Mouse (Mus musculus) urinary bladder, postnatal 10 days (tissue): ENCODE measurements around the gene Utrn.
A peak's percentile ranks its signal among the peaks of the same experiment; 100 is the strongest.

Experiments
- DNase-seq: peaks from one replicate; pipeline ENCODE4 v3.0.0; 2022; ENCODE audit warnings: low spot score

The Utrn gene

GRCm38 (mm10) chr10:12869029-12869671, at the start of gene Utrn:
Gene Utrn (minus strand): TSS chr10:12869365.
- peak; percentile 62 for DNase-seq

DNA sequence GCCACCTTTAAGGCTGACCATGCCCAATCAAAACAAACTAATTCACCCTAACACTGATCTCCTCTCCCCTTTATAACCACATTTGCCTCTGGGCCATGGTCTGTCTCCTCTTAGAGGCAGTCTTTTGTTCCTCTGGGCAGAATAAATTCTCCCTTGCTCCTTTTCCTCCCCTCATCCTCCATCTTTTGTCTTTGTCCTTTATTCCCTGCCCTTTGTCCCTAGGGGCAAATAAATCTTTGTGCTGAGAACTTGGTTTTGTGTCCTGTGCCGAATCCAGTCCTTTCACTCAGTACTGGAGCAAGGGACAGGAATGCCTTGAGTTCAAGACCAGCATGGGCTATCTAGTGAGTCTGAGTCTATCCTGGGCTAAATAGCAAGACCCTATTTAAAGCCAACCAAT, 48.5 kb upstream of the Utrn start:
- DNase-seq: no peak

DNA sequence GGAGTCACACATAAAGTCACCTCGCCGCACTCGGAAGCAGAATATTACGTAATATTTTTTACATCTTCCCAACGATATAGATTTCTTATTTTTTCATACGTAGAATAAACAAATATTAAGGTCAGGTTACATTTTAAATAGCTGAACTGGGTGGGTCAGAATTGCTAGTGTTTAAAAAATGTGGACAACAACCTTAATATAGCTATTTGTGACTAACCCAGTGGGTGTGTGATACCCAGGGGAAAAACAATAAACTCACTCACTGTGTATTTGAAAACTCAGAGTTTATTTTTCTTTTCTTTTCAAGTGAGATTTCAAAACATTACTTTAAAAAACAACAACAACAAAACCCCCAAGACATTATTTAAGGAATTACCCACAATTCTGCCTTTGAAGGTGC, 47.2 kb upstream of the Utrn start:
- DNase-seq: no peak

DNA sequence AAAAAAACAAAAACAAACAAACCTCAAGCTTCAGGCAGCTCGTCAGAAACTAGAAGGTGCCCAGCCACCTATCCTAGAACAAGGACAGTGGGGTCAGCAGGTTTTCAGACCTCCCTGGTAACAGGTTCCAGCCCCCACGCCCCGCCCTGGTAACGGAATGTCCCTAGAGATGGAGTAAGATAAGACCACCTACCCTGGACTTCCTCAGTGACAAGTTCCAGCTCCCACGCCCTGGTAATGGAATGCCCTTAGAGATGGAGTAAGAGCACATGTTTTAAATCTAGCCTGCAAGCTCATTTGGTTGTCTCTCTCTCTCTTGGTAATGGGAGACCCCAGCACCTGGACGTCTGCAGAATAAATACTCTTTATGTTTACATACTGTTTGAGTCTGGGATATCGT, 46.7 kb upstream of the Utrn start:
- DNase-seq: no peak

- DNase-seq: no peak
Observed at GRCm38 (mm10) chr10:12914203-12914602, 45.0 kb upstream of the Utrn start.

- DNase-seq: no peak
Observed at GRCm38 (mm10) chr10:12911981-12912530, 42.9 kb upstream of the Utrn start.

- DNase-seq: no peak
Observed at GRCm38 (mm10) chr10:12911451-12911850, 42.3 kb upstream of the Utrn start.

DNA sequence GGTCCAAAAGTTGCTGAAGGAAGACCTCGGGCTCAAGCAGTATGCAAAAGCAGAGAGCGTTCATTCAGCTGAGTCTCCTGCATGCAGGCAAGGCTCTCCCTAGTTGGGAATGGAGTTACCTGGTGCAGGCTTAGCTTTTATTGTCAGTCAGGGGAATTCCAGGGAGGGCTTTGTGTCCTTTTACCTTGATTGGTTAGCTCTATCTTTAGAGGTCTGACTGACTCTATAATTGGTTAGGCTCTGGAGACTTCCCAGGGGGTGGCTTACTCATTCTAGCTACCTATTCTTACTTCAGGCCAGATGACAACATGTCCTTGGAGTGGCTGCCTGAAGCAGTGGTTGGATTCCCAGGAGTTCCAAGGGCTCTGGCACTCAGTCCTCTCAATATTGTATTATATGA, 40.7 kb upstream of the Utrn start:
- no peak for DNase-seq

DNA sequence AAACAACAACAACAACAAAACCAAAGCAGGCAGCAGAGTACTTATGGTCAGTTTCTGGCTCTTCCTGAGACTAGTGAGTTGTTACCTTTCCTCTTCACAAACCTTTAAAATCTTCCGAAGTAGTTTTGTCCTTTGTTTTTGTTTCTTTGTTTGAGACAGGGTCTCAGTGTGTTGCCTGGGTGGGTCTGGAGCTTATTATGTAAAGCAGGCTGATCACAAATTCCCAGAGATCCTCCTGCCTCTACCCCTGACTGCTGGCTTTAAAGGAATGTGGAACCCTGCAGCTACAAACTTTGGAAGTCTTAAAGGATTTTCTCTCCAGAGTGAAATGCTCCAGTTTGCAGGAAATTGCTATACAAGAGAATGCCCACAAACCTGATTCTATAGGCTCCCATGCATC, 40.0 kb upstream of the Utrn start:
- no peak for DNase-seq

DNA sequence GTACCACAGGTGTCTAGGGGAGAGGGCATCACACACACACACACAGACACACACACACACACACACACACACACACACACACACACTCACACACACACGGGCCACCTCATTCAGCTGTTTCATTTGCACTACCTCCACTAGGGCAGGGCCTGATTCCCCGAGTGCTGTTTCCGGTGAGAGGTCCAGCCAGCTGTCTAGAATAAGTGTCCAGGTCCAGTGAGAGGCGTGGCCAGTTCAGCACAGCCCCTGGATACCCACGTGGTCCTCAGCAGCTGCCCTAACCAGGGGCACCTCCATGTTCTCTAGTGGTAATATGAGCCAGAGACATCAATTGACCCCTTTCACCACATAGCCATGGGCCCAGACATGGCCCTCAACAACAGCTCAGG, 35.0 kb upstream of the Utrn start:
- no peak for DNase-seq

- no peak for DNase-seq
Observed at GRCm38 (mm10) chr10:12903440-12904139, 34.4 kb upstream of the Utrn start.

- DNase-seq: no peak
Observed at GRCm38 (mm10) chr10:12899901-12900300, 30.7 kb upstream of the Utrn start.

DNA sequence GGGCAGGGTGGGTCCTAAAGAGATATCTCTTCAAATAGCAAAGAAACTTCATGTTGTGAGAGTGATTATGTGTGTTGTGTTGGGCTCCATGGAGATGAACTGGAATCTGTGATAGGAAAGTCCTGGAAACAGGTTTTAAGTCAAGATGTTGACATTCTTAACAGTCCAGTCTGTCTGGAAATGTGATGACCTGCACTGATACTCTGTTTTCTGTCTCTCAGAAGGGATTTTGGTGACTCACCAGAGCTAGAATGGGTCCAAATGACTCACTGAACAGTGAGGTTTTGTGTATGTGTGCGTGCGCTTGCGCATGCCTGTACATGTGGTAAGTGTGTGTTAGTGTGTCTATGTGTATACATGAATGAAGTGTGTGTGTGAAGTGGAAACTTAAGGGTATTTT, 24.2 kb upstream of the Utrn start:
- no peak for DNase-seq

DNA sequence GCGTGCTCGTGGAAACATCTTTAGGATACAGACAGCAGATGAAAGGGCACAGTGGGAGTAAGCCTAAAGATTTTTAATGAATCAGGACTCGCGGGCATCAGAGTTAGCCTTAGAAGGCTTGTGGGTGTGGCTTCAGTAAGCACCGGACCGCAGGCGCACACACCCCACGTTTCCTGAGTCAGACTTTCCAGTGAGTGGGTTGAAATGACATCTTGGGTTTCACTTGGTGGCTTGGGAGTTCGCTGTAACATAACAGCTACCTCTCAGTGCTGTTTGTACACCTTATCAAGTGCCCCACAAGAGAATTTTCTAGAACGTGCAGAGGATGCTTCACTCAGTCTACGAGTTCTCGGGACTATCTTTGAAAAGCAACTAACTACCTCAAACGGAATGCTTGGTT, 19.2 kb upstream of the Utrn start:
- DNase-seq: no peak

GRCm38 (mm10) chr10:12887792-12888191, 18.6 kb upstream of the Utrn start:
- DNase-seq: no peak

GRCm38 (mm10) chr10:12884308-12884948, 15.3 kb upstream of the Utrn start:
- DNase-seq: no peak

DNA sequence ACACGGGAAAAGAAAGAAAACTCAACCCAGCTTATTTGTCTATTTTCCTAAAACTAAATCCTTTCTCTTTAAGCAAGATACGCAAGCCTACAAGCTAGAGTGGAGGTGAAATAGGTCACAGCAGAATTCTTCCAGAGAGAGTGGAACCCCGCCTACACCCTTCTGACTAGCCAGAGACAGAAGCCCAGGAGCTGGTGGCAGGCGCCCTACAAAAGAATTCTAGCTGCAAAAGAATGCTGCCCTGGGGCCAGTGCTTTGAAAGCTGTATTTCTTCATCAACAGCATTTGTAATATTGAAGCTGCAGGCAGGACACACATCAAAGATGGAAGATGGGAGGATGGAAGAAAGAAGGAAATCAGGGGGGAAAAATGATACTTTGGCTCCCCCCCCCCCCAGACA, 12.7 kb upstream of the Utrn start:
- no peak for DNase-seq

- DNase-seq: no peak
Observed at GRCm38 (mm10) chr10:12879313-12879695, 10.1 kb upstream of the Utrn start.

DNA sequence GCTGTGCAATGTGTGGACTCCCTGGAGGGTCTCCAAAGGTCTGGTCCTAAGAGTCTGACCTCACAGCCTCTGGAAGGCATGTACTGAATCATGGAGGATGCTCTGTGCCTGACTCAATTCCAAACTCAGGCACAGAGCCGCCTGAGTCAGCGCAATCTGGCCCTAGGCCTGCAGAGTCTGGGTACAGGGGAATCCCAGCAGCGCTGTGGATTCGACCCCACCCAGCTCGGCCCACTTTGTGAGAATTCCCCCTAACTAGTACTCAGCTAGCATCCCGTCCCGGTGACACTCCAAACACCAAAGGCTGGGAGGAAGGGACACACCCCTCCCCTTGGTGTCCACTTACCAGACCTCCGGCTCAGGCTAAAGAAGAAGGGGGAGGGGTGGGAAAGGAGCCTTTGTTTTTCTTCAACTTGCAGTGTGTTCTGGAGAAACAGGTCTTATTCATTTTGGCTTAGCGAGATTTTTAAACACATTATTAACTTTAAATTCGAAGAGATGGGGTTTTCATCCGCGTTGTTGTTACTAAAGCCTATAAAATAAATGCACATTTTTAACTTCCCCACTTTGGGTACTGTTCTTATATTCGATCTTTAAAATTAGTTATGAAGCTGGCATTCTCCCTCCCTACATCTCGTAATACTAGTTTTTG, 9.6 kb upstream of the Utrn start:
- DNase-seq: no peak

DNA sequence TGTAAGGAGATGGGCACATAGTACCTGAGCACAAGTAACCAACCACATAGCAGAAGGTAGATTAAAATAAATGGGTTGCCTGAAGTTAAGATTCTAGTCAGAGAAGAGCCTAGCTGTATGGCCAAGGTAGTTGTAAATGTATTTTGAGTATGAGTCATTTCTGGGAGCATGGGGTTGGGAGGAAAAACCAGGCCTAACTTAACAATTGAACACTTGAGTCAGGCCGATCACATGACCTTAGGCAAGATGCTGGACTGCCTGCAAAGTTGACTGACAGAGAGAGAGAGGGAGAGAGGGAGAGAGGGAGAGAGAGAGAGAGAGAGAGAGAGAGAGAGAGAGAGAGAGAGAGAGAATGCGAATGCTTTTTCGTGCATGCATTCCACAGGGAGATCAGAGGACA, 7.3 kb upstream of the Utrn start:
- no peak for DNase-seq

DNA sequence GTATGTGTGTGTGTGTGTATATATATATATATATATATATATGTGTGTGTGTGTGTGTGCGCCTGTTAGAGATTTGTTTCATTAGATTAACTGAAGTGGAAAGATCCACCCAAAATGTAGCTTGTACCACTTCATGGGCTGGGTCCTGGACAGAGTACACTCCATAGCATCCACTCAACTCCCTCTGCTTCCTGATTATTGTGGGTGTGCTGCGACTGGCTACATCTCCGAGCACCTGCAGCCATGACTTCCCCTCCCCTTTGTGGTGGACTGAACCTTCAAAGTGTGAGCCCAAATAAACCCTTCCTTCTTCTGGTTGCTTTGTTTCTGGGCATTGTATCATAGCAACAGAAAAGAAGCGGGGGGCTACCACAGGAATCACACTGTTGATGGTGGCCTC, 6.2 kb upstream of the Utrn start:
- no peak for DNase-seq

GRCm38 (mm10) chr10:12874577-12875277, 5.6 kb upstream of the Utrn start:
- no peak for DNase-seq
